Mouse (Mus musculus): Measurements from ENCODE around the gene Tbcd. TPM values are rescaled to one million over a fixed set of nuclear protein-coding genes. Genes with fewer than 3 reads are reported as not detected.

The Tbcd gene
- total and polyA plus RNA-seq, 3 experiments: 62.1 to 86.7 (median 70.4) TPM

DNA sequence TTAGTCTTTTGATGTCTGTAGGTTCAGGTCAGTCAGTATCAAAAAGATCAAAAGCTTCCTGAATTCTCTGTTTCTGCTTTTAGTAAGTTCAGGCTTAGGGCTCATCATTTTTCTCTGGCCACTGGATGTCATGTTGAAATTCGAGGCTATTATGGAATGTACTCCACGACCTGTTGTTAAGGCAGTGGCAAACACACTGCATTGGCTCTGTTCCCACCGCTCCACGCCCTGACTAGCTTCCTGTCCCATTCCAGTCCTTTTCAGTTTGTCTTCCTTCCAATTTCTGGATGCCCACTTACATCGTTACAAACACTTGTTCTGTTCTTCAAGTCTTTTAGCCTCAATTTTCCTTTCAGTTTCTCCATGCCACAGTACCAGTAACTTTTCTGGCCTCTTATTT lies 36.4 kb upstream of the Tbcd start:
- no peak overlapping the region for H3K27ac ChIP-seq (ENCODE audit: insufficient read depth, low read depth)
- no peak overlapping the region for H3K9ac ChIP-seq (ENCODE audit: insufficient read depth, low read depth)
- no peak for TF ChIP-seq ETS1 (conservative IDR thresholded peaks at IDR 0.05; ENCODE audit: low read depth, low read length)
- TF ChIP-seq JUN (IDR thresholded peaks at IDR 0.05; ENCODE audit: insufficient read depth, low read depth, low read length): no peak
- DNase-seq (ENCODE audit: extremely low read depth): no peak
- in situ Hi-C loops (cut with MboI; ENCODE audit: low pct_ligation_motif_present, low pct_unique_long_range_greater_than_20kb, low sequenced_read_pairs) (no loop called here), dilution Hi-C loops (cut with MboI; ENCODE audit: extremely low pct_ligation_motif_present, extremely low pct_unique_long_range_greater_than_20kb, low sequenced_read_pairs) (no loop called here)
- no peak overlapping the region for H3K4me2 ChIP-seq (ENCODE audit: insufficient read depth, low read depth, poor library complexity, severe bottlenecking)
- H3K79me2 ChIP-seq (replicated peaks; ENCODE audit: control insufficient read depth, extremely low read depth, insufficient read depth, poor library complexity, severe bottlenecking): no peaks in the 10 kb centered on the region
- H3K4me3 ChIP-seq (replicated peaks in 1 of 3; ENCODE audit: low read depth in 2 of 3, low read length in 2 of 3, poor library complexity in 1 of 3): no peak overlapping the region
- H3K4me1 ChIP-seq (ENCODE audit: control insufficient read depth in 1 of 2, insufficient read depth in 2 of 2): peaks cover 0 to 1% of the 10 kb centered on the region in 2 experiments; a peak in 3 of 4 replicates
- no peaks in the 10 kb centered on the region for H3K9me3 ChIP-seq (replicated peaks; ENCODE audit: low read length)
- no peaks in the 10 kb centered on the region for H3K36me3 ChIP-seq (replicated peaks in 1 of 2; ENCODE audit: control insufficient read depth in 1 of 2, insufficient read depth in 1 of 2, low read length in 1 of 2)
- no peaks in the 10 kb centered on the region for H3K27me3 ChIP-seq (replicated peaks)

- H3K9ac ChIP-seq (ENCODE audit: insufficient read depth, low read depth): no peak overlapping the region
These were observed 33.8 kb upstream of the Tbcd start for GRCm38 (mm10) chr11:121417971-121418370.

GRCm38 (mm10) chr11:121418932-121419331 lies 32.8 kb upstream of the Tbcd start:
- dilution Hi-C loops (cut with MboI; ENCODE audit: extremely low pct_ligation_motif_present, extremely low pct_unique_long_range_greater_than_20kb, low sequenced_read_pairs) (no loop called here), in situ Hi-C loops (cut with MboI; ENCODE audit: low pct_ligation_motif_present, low pct_unique_long_range_greater_than_20kb, low sequenced_read_pairs) (no loop called here)
- no peak overlapping the region for H3K4me3 ChIP-seq (replicated peaks in 1 of 3; ENCODE audit: low read depth in 2 of 3, low read length in 2 of 3, poor library complexity in 1 of 3)
- TF ChIP-seq POLR2AphosphoS2 (IDR thresholded peaks at IDR 0.05; ENCODE audit: low read depth, low read length) (no peak), MEF2A (IDR thresholded peaks at IDR 0.05; ENCODE audit: borderline replicate concordance, low read depth, low read length) (no peak), HCFC1 (IDR thresholded peaks at IDR 0.05; ENCODE audit: low read depth, low read length) (no peak), ELF1 (IDR thresholded peaks at IDR 0.05; ENCODE audit: low read depth, low read length) (no peak), RAD21 (IDR thresholded peaks at IDR 0.05; ENCODE audit: low read depth, low read length) (no peak), IRF4 (IDR thresholded peaks at IDR 0.05; ENCODE audit: low read depth, low read length) (no peak), TCF12 (IDR thresholded peaks at IDR 0.05; ENCODE audit: low read depth, low read length) (no peak), CHD2 (IDR thresholded peaks at IDR 0.05; ENCODE audit: low read length) (no peak), GABPA (IDR thresholded peaks at IDR 0.05; ENCODE audit: insufficient replicate concordance, low read depth, low read length) (no peak), RCOR1 (conservative IDR thresholded peaks at IDR 0.05; ENCODE audit: low read depth, low read length) (no peak), ETS1 (conservative IDR thresholded peaks at IDR 0.05; ENCODE audit: low read depth, low read length) (no peak), USF1 (IDR thresholded peaks at IDR 0.05; ENCODE audit: low read depth, low read length) (no peak), MAX (IDR thresholded peaks at IDR 0.05; ENCODE audit: low read length) (no peak), EP300 (IDR thresholded peaks at IDR 0.05; ENCODE audit: low read length) (no peak)
- H3K27ac ChIP-seq (ENCODE audit: insufficient read depth, low read depth): no peak overlapping the region
- no peak overlapping the region for H3K9ac ChIP-seq (ENCODE audit: insufficient read depth, low read depth)
- H3K4me2 ChIP-seq (ENCODE audit: insufficient read depth, low read depth, poor library complexity, severe bottlenecking): no peak overlapping the region
- no peaks in the 10 kb centered on the region for H3K79me2 ChIP-seq (replicated peaks; ENCODE audit: control insufficient read depth, extremely low read depth, insufficient read depth, poor library complexity, severe bottlenecking)
- H3K9me3 ChIP-seq (replicated peaks; ENCODE audit: low read length): no peaks in the 10 kb centered on the region
- no peaks in the 10 kb centered on the region for H3K27me3 ChIP-seq (replicated peaks)
- no peaks in the 10 kb centered on the region for H3K36me3 ChIP-seq (replicated peaks in 1 of 2; ENCODE audit: control insufficient read depth in 1 of 2, insufficient read depth in 1 of 2, low read length in 1 of 2)
- peaks cover 2 to 16% of the 10 kb centered on the region in 2 experiments for H3K4me1 ChIP-seq (ENCODE audit: control insufficient read depth in 1 of 2, insufficient read depth in 2 of 2)
- no peak for DNase-seq (ENCODE audit: extremely low read depth)

More at GRCm38 (mm10) chr11:121417971-121418370, 33.8 kb upstream of the Tbcd start:
- Histone ChIP-seq H3K36me3 (replicated peaks in 1 of 2; ENCODE audit: control insufficient read depth in 1 of 2, insufficient read depth in 1 of 2, low read length in 1 of 2) (no peaks in the 10 kb centered on the region), H3K79me2 (replicated peaks; ENCODE audit: control insufficient read depth, extremely low read depth, insufficient read depth, poor library complexity, severe bottlenecking) (no peaks in the 10 kb centered on the region), H3K4me2 (ENCODE audit: insufficient read depth, low read depth, poor library complexity, severe bottlenecking) (no peak overlapping the region), H3K27me3 (replicated peaks) (no peaks in the 10 kb centered on the region), H3K4me1 (ENCODE audit: control insufficient read depth in 1 of 2, insufficient read depth in 2 of 2) (peaks cover 2 to 16% of the 10 kb centered on the region in 2 experiments), H3K27ac (ENCODE audit: insufficient read depth, low read depth) (no peak overlapping the region), H3K9me3 (replicated peaks; ENCODE audit: low read length) (no peaks in the 10 kb centered on the region), H3K4me3 (replicated peaks in 1 of 3; ENCODE audit: low read depth in 2 of 3, low read length in 2 of 3, poor library complexity in 1 of 3) (no peak overlapping the region)
- dilution Hi-C loops (cut with MboI; ENCODE audit: extremely low pct_ligation_motif_present, extremely low pct_unique_long_range_greater_than_20kb, low sequenced_read_pairs): no loop called here
- in situ Hi-C loops (cut with MboI; ENCODE audit: low pct_ligation_motif_present, low pct_unique_long_range_greater_than_20kb, low sequenced_read_pairs): no loop called here
- TF ChIP-seq BHLHE40 (IDR thresholded peaks at IDR 0.05; ENCODE audit: low read depth, low read length) (no peak), CHD1 (IDR thresholded peaks at IDR 0.05; ENCODE audit: low read depth, low read length) (no peak), TBP (conservative IDR thresholded peaks at IDR 0.05; ENCODE audit: low read depth, low read length) (no peak), ZNF384 (IDR thresholded peaks at IDR 0.05; ENCODE audit: low read depth, low read length) (no peak)
- DNase-seq (ENCODE audit: extremely low read depth): no peak

Measured in CH12.LX (cell line).